Mouse (Mus musculus) limb, embryonic 13.5 days (tissue): ENCODE data around the gene Ccl5. TPM values are rescaled to one million over a fixed set of nuclear protein-coding genes. Genes with fewer than 3 reads are reported as not detected.

ENCODE experiments used
- polyA plus RNA-seq: library from polyadenylated mRNA; unstranded; fragments of >200 nt; fragmentation: Nextera tagmentation; extraction: Ambion mirVana; gene quantifications from 2 replicates; pipeline ENCODE4 v1.2.1, GENCODE M21; 2015

Ccl5 gene
- polyA plus RNA-seq, 1 experiment from 2014 or later = 1.2 TPM

Other genes starting within 250 kb of the Ccl5 start
- gene Slfn14, start 243.8 kb downstream of the Ccl5 start, polyA plus RNA-seq = 0.15 and 0.29 TPM in 2 replicates
- 51.6 and 57.8 TPM in 2 replicates for gene Ap2b1, start 231.5 kb downstream of the Ccl5 start, polyA plus RNA-seq
- 16.0 and 16.2 TPM in 2 replicates for gene Pex12, start 227.9 kb downstream of the Ccl5 start, polyA plus RNA-seq
- gene Rasl10b, start 121.4 kb downstream of the Ccl5 start, polyA plus RNA-seq = 3.7 and 4.1 TPM in 2 replicates
- gene Gas2l2, start 101.1 kb downstream of the Ccl5 start, polyA plus RNA-seq = not detected in 2 replicates
- 0.56 TPM in 1 of 2 replicates, not detected in the other for gene 1700020L24Rik, start 92.8 kb downstream of the Ccl5 start, polyA plus RNA-seq
- gene Mmp28, start 67.4 kb downstream of the Ccl5 start, polyA plus RNA-seq = 3.0 and 4.5 TPM in 2 replicates
- 16.9 and 19.3 TPM in 2 replicates for gene Taf15, start 57.4 kb downstream of the Ccl5 start, polyA plus RNA-seq
- gene Heatr9, start 8.3 kb downstream of the Ccl5 start, polyA plus RNA-seq = not detected in 2 replicates
- 2.3 and 2.9 TPM in 2 replicates for gene Ccl9, start 48.1 kb upstream of the Ccl5 start, polyA plus RNA-seq
- gene Ccl6, start 62.6 kb upstream of the Ccl5 start, polyA plus RNA-seq = 1.3 and 2.0 TPM in 2 replicates
- gene Rpl9-ps1, start 115.1 kb upstream of the Ccl5 start, polyA plus RNA-seq = not detected in 2 replicates
- gene Ccl3, start 118.8 kb upstream of the Ccl5 start, polyA plus RNA-seq = 1.6 TPM in 2 replicates
- gene Ccl4, start 132.1 kb upstream of the Ccl5 start, polyA plus RNA-seq = 0.41 and 1.0 TPM in 2 replicates
- gene Wfdc17, start 173.5 kb upstream of the Ccl5 start, polyA plus RNA-seq = 0.39 and 0.66 TPM in 2 replicates
- 0.55 TPM in 1 of 2 replicates, not detected in the other for gene Wfdc18, start 178.5 kb upstream of the Ccl5 start, polyA plus RNA-seq
- not detected in 2 replicates for gene Wfdc21, start 216.4 kb upstream of the Ccl5 start, polyA plus RNA-seq
- 34.4 and 35.5 TPM in 2 replicates for gene Heatr6, start 223.2 kb upstream of the Ccl5 start, polyA plus RNA-seq